Mouse (Mus musculus): ENCODE measurements around the gene Best2.

The Best2 gene

DNA sequence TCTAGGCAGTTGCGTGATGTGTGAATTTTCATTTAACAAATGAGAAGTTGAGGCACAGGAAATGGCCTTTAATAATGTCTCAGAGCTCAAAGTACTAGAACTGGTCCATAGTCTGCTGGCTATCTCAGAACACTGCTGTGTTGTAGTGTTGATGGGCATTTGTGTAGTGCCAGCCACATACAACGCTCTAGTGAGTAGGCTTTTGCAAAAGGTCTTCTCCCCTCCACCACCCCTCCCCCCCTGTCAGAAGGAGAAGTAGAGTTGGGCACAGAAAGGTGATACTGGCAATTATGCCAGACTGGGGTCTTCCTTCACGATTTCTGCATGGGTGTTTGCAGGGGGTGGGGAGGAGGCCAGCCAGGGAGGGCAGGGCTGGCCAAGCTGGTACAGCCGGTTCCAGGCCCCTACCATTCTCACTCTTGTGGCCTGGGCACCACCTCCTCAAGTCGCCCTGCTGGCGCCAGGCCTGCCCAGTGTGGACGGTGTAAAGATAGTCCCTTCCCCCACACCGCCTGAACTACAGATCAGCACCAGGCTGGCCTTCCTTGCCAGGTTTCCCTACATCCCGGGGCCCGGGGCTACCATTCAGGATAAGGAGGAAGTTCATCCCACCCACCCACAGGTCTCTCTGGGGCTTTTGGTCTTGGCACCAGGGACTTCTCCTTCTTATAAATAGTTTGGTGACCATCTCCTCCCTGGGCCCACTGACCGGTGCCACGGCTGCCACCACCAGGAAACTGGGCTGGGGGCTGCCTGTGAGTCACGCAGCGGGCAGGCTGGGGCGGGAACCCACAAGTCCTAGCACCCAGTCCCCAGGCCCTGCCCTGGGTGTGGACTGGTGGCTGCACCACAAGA, 32.5 kb downstream of the Best2 start:
- peak; percentile 51 for DNase-seq

DNA sequence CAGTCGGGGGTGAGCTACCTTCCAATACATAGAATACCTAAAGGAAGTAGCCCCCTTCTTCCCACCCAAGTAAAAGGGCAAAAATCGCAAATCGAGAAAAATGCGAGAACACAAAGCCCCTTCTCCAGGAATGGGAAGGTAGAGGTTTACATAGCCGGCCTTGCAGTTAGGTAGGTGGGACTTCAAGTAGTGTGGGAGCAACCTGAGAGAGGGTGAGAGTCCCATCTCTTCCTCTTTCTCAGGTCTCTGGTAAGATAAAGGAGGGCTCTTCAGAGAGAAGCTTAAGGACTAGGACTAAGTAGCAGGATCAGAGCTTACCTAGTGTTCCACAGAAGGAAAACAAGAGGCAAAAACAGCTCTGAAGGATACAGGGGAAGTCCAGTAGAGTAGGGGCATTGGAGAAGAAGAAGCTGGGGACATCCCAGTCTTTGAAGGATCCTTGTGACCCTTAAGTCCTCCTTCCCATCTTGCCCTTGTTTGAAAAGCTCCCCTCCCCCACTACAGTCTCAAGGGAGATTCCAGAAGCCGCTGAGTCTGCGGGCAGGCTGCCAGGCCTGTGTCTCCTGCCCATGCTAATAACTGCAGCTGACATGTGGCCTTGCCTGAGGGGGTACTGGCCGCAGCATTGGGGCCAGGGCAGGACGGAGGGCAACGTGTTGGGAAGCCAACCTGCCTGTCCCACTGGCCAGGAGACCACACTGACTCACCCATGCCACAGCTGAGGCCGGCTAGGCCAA, 33.5 kb downstream of the Best2 start:
- peak; percentile 90 for DNase-seq

- DNase-seq = peak; percentile 93
Measured at GRCm38 (mm10) chr8:84979599-84980421, 34.5 kb downstream of the Best2 start.

DNA sequence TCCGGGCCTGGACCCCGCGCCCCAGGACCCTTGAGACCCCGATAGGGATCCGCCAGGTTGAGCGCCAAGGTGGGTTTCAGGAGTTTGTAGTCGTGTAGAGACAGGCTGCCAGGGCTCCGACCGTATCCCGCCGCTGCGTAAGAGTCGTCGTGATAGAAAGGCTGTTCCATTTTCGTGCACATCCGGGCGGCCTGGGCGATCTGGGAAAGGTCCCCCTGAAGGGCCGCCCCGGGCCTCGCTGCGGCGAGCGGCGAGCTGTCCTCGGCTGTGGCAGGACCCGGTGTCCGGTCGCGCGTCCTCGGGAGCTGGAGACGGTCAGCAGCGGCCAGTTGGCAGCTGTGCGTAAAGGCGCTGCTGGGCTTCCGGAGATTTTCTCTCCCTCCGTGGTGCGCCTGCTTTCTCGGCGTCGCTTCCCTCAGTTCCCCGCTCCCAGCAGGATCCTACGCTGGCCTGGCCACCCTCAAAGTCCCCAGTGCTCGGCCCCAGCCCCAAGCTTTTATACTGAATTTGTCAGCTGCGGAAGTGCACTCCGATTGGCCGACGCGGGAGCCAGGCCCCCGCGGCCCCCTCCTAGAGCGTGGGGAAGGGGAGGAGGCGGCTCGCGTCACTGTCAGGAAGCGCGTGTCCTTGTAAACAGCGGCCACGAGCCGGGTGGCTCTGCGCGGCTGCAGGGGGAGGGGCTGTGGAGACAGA, 35.9 kb downstream of the Best2 start, which contains the start of gene Junb:
Junb (minus strand) TSS at position 471 of the 693 bp plus-strand sequence.
- DNase-seq = peak; percentile 97

- DNase-seq = peak; percentile 73
Measured at GRCm38 (mm10) chr8:84977435-84978247, 36.7 kb downstream of the Best2 start.

DNA sequence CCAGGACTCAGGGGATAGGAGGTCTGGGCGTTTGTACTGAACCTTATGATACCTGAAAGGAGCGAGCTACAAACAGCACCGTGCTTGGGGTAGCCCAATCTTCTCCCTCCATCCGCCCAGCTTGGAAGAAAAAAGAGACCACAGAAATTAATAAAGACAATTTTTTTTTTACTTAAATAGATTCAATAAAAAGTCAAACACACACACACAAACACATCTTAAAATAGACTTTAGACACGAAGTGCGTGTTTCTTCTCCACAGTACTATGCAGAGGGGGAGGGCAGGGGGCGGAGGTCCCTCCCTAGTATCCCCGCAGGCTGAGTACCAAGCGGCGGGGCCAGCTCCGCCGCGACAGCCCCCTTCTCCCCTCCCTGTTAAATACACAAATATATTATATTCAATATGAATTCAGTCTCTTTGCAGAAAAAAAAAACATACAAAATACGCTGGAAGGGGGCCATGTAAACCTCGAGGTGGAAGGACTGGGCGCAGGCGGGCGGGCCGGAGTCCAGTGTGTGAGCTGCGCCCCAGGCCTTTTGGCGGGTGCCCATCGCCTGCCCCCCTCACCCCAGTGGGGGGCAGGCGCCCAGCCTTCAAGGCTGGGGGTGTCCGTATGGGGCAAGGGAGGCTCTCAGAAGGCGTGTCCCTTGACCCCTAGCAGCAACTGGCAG, 37.4 kb downstream of the Best2 start:
- no peak for DNase-seq

- peak; percentile 98 for DNase-seq
Measured at GRCm38 (mm10) chr8:84976031-84976762, 38.1 kb downstream of the Best2 start.

- peak; percentile 80 for DNase-seq
Measured at GRCm38 (mm10) chr8:84975434-84975833, 38.9 kb downstream of the Best2 start.

DNA sequence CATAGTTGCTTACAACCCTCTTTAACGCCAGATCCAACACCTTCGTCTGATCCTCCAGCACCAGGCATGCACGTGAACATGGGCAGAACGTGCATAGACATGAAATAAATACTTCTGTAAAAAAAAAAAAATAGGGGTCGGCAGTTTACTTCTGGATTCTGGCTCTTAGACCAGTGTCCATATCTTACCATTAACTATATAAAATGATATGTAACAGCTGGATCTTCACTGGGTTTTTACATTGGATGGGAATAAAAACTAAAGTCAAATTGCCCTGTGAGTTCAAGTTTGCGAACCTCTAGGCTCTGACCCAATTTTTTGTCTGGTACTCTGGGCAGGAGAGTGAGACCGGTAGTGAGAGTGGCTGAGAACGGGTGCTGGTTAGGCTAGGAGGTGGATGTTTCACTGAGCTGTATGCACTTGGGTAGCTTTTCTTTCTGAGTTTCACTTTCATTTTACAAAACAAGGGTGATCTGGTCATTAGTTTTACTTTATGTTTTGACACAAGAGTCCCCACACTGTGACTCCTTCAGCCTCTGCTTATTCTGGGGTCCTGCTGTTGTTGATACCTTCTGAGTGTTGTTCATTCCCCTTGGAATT, 39.7 kb downstream of the Best2 start:
- DNase-seq = no peak

DNA sequence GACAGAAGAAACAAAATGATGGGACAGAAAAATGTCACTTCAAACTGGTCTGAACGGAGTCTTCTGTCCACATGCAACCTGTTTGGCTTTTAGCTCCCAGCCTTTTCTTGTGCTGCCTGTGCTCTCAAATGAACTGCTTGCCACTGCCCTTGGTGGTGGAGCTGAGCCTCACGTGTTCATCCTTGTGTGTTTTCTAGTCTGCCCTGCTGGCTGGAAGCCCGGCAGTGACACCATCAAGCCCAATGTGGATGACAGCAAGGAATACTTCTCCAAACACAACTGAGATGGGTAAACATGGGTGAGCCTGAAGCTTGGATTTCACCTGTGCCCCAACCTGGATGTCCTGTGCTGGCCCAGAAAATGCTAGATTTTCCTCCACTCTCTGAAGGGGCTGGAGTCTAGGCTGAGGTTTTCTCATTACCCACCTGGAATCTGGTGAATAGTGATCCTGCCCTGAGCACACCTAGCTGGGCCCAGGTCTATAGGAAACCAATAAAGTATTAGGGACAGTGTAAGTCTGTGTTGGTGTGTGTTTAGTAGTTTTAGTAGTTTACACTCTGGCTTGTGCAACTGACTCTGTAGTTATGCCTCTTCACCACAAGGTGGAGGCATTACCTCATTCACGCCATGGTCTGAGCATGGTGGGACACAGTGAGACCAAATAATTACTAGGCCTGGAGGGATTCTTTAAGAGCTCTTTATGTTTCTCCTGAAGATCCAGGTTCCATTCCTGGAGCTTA, 40.4 kb downstream of the Best2 start:
- peak; percentile 64 for DNase-seq

DNA sequence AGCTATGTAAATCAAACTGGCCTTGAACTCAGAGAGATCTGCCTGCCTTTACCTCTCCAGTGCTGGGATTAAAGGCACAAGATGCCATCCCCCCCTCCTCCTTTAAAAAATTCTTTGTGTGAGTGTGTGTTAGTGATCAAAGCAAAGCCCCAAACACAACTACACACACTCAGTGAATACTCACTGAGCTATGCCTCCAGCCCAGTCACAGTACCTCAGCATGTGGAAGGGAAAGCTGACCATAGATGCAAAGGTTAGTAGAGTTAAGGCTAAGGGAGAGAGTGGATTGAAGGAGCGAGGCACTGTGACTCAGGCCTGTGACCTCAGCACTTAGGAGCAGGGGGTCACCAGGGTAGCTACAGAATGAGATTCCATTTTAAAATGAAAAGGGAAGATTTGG, 41.3 kb downstream of the Best2 start:
- no peak for DNase-seq

GRCm38 (mm10) chr8:84970913-84971312, 43.4 kb downstream of the Best2 start:
- DNase-seq = no peak

- DNase-seq = no peak
Measured at GRCm38 (mm10) chr8:84970135-84970790, 44.1 kb downstream of the Best2 start.

DNA sequence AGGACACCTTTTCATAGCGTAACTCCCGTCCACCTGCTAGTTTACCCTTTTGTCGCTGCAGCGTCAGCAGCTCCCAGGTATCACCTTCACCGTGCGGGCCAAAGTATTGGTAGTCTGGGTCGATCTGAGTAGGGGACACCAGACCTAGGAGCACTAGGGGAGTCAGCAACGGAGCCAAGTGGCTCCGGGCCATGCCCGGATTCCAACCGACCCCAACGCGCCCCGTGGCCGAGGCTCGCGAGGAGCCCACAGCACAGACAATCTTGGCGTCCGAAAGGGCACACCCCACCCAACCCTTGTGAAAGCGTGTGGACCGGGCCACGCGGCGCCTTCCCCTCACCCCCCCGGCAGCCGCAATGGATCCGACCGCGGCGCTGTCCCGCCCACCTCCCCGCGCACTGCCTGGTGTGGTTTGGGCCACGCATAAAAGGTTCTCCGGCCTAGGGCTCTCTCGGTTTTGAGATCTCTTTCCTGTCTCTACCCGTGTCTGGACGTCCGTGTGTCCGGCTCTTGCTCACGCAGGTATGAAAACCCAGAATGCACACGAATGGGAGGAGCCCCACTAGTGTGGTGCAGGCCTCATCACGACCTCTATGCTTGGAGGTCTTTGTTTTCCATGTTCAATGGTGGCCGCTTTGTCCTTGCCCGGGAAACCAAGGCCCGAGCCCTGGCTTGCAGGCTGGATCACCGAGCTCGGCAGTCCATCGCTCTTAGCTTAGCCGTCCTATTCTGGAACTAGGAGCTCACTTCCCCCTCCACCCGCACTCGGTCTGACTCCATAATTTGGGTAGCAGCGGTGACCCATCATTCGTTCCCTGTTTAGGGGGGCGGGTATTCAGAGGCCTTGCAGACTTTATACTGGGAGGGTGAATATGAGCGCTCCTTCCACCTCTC, 44.8 kb downstream of the Best2 start, which contains the start of the genes Gm49661, Prdx2 and Rnaseh2a:
Gm49661 (minus strand) TSS at position 193 of the 894 bp plus-strand sequence.
Prdx2 (plus strand) TSS at position 347 of the 894 bp plus-strand sequence.
Rnaseh2a (minus strand) TSS at position 527 of the 894 bp plus-strand sequence.
- DNase-seq = peak; percentile 74

DNA sequence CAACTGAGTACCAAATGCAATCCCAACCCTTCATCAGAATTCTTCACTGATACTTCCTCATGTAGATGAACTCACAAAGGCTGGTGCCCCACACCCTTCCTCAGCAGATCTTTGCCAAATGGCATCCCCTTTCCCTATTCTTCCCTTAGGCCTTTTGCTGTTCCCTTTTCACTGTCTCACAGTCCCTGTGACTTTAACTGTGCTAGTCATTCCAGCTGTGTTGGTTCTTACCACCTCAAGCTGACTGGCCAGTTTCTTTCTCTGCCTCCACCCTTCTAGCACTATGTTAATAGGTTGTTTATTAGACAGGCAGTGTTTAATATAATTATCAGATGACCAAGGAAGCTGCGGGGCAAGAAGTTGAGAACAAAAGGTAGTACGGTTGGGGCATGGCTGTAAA, 45.7 kb downstream of the Best2 start:
- DNase-seq = no peak

DNA sequence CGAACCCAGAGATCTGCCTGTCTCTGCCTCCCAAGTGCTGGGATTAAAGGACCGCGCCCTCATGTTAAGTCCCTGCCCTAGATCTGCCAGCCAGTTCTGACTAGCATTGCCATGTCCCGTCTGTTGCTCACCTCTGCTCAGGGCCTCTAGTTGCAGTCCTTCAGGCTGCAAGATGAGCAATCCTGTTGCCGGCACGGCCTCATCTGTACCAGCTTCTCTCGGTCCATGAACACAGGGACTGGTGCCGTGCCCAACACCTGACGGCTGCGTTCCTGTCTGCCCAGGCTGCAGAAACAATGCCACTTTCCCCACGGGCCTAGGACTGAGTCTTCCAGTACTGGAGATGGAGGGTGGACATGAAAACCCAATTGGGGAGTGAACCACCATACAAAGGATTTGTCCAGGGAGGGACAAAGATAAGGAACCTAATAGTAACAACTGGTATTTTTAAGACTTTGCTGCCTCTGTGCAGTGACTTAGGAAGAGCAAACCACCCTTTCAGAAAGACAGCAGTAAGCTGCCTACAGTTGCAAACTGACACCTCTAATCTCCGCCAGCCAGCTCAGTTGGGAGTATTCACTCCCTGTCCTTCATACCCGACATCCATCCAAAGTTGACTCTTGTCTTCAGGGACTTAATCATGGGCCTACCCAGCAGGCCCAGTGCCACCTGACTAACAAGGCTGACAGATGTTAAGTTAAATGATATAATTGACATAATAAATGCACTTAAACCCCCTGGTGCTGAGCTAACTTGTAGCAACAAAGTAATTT, 46.6 kb downstream of the Best2 start:
- DNase-seq = no peak
